Mouse (Mus musculus) neural tube, embryonic 12.5 days (tissue): ENCODE data around the gene Nos1. TPM values are rescaled to one million over a fixed set of nuclear protein-coding genes. Genes with fewer than 3 reads are reported as not detected.

Experiments used
- ATAC-seq: fragments of 200-750 bp; cut with Nextera tagmentation; 2 replicates; pipeline ENCODE4 v1.8.0; 2017; ENCODE audit warnings: low read depth, mild to moderate bottlenecking, moderate TSS enrichment, moderate library complexity; ENCODE audit not compliant: low FRiP score
- H3K27ac ChIP-seq: fragments of 300-500 bp; sonication (generic); 2 replicates; pipeline ENCODE4 v1.5.1; 2016
- H3K27me3 ChIP-seq: fragments of 300-500 bp; sonication (generic); replicated peaks from 2 replicates; pipeline ENCODE4 v1.6.1; 2016; ENCODE audit warnings: mild to moderate bottlenecking
- H3K36me3 ChIP-seq: fragments of 300-500 bp; sonication (generic); 2 replicates; pipeline ENCODE4 v1.6.1; 2016; ENCODE audit warnings: mild to moderate bottlenecking
- H3K4me1 ChIP-seq: fragments of 300-500 bp; sonication (generic); 2 replicates; pipeline ENCODE4 v1.6.1; 2016
- H3K4me2 ChIP-seq: fragments of 300-500 bp; sonication (generic); replicated peaks from 2 replicates; pipeline ENCODE4 v1.6.1; 2016; ENCODE audit warnings: mild to moderate bottlenecking
- H3K4me3 ChIP-seq: fragments of 300-500 bp; sonication (generic); 2 replicates; pipeline ENCODE4 v1.5.1; 2016
- H3K9ac ChIP-seq: fragments of 300-500 bp; sonication (generic); 2 replicates; pipeline ENCODE4 v1.6.1; 2016; ENCODE audit warnings: mild to moderate bottlenecking
- H3K9me3 ChIP-seq: fragments of 300-500 bp; sonication (generic); 2 replicates; pipeline ENCODE4 v1.6.1; 2016; ENCODE audit warnings: mild to moderate bottlenecking
- WGBS: fragments of 180-500 bp; shearing (Covaris S2); methylation state at CpG from one replicate; pipeline ENCODE4 v1.1.7; 2016; 5-methylcytosine and 5-hydroxymethylcytosine counted together
- polyA plus RNA-seq: library from polyadenylated mRNA; unstranded; fragments of >200 nt; fragmentation: Nextera tagmentation; extraction: Ambion mirVana; gene quantifications from 2 replicates; pipeline ENCODE4 v1.2.1, GENCODE M21; 2016

The Nos1 gene
- polyA plus RNA-seq, 1 experiment from 2014 or later = 1.1 TPM

- H3K27me3 ChIP-seq = no peaks in the 10 kb centered on the region
- H3K9me3 ChIP-seq = no peaks in the 10 kb centered on the region
- H3K27ac ChIP-seq = no peak overlapping the region
- no peaks in the 10 kb centered on the region for H3K36me3 ChIP-seq
- no peak overlapping the region for H3K4me3 ChIP-seq
- H3K4me2 ChIP-seq = no peak overlapping the region
- WGBS = 38% methylated on average over 7 of the region's 7 CpGs
- H3K9ac ChIP-seq = no peak overlapping the region
- H3K4me1 ChIP-seq = peaks cover 14% of the 10 kb centered on the region
- ATAC-seq = no peak
These were observed 122.7 kb downstream of the Nos1 start for GRCm38 (mm10) chr5:117903534-117903933.

- Histone ChIP-seq H3K4me1 (peaks cover 10% of the 10 kb centered on the region), H3K36me3 (no peaks in the 10 kb centered on the region), H3K4me2 (no peak overlapping the region), H3K4me3 (no peak overlapping the region), H3K9me3 (no peaks in the 10 kb centered on the region), H3K27ac (no peak overlapping the region), H3K27me3 (no peaks in the 10 kb centered on the region), H3K9ac (no peak overlapping the region)
- WGBS = 91% methylated on average over 4 of the region's 4 CpGs
- ATAC-seq = no peak
These were observed 124.9 kb downstream of the Nos1 start for GRCm38 (mm10) chr5:117905728-117906127.

GRCm38 (mm10) chr5:117909524-117909923 is 128.7 kb downstream of the Nos1 start:
- Histone ChIP-seq H3K36me3 (no peaks in the 10 kb centered on the region), H3K4me1 (no peaks in the 10 kb centered on the region), H3K27ac (no peak overlapping the region), H3K9me3 (no peaks in the 10 kb centered on the region), H3K4me2 (no peak overlapping the region), H3K9ac (no peak overlapping the region), H3K4me3 (no peak overlapping the region), H3K27me3 (no peaks in the 10 kb centered on the region)
- WGBS = 78% methylated on average over 4 of the region's 4 CpGs
- no peak for ATAC-seq

GRCm38 (mm10) chr5:117916349-117916748 is 135.5 kb downstream of the Nos1 start:
- H3K4me3 ChIP-seq = no peak overlapping the region
- no peaks in the 10 kb centered on the region for H3K27me3 ChIP-seq
- no peaks in the 10 kb centered on the region for H3K9me3 ChIP-seq
- ATAC-seq = no peak
- no peaks in the 10 kb centered on the region for H3K4me1 ChIP-seq
- no peaks in the 10 kb centered on the region for H3K36me3 ChIP-seq
- H3K9ac ChIP-seq = no peak overlapping the region
- no peak overlapping the region for H3K4me2 ChIP-seq
- H3K27ac ChIP-seq = no peak overlapping the region
- WGBS = 92% methylated on average over 5 of the region's 5 CpGs

GRCm38 (mm10) chr5:117916906-117917305 is 136.1 kb downstream of the Nos1 start:
- H3K4me2 ChIP-seq = no peak overlapping the region
- no peak overlapping the region for H3K27ac ChIP-seq
- no peak for ATAC-seq
- no peak overlapping the region for H3K4me3 ChIP-seq
- H3K36me3 ChIP-seq = no peaks in the 10 kb centered on the region
- no peaks in the 10 kb centered on the region for H3K9me3 ChIP-seq
- H3K27me3 ChIP-seq = no peaks in the 10 kb centered on the region
- H3K4me1 ChIP-seq = no peaks in the 10 kb centered on the region
- H3K9ac ChIP-seq = no peak overlapping the region
- WGBS = 64% methylated on average over 3 of the region's 3 CpGs

- Histone ChIP-seq H3K36me3 (no peaks in the 10 kb centered on the region), H3K27ac (no peak overlapping the region), H3K4me3 (no peak overlapping the region), H3K4me1 (no peaks in the 10 kb centered on the region), H3K4me2 (no peak overlapping the region), H3K27me3 (no peaks in the 10 kb centered on the region), H3K9me3 (no peaks in the 10 kb centered on the region), H3K9ac (no peak overlapping the region)
- no peak for ATAC-seq
- 91% methylated on average over 12 of the region's 12 CpGs for WGBS
These were observed 141.1 kb downstream of the Nos1 start for GRCm38 (mm10) chr5:117921786-117922528.

- Histone ChIP-seq H3K36me3 (no peaks in the 10 kb centered on the region), H3K27me3 (no peaks in the 10 kb centered on the region), H3K27ac (no peak overlapping the region), H3K9ac (no peak overlapping the region), H3K4me1 (no peaks in the 10 kb centered on the region), H3K4me2 (no peak overlapping the region), H3K4me3 (no peak overlapping the region), H3K9me3 (no peaks in the 10 kb centered on the region)
- ATAC-seq = no peak
- 48% methylated on average over 6 of the region's 6 CpGs for WGBS
These were observed 142.9 kb downstream of the Nos1 start for GRCm38 (mm10) chr5:117923688-117924087.

- Histone ChIP-seq H3K4me3 (no peak overlapping the region), H3K27ac (no peak overlapping the region), H3K9ac (no peak overlapping the region), H3K4me2 (no peak overlapping the region), H3K4me1 (no peaks in the 10 kb centered on the region), H3K36me3 (no peaks in the 10 kb centered on the region), H3K9me3 (no peaks in the 10 kb centered on the region), H3K27me3 (no peaks in the 10 kb centered on the region)
- WGBS = 93% methylated on average over 2 of the region's 2 CpGs
- no peak for ATAC-seq
These were observed 147.7 kb downstream of the Nos1 start for GRCm38 (mm10) chr5:117928553-117928952.

- Histone ChIP-seq H3K27ac (no peak overlapping the region), H3K9me3 (no peaks in the 10 kb centered on the region), H3K9ac (no peak overlapping the region), H3K4me2 (no peak overlapping the region), H3K4me1 (no peaks in the 10 kb centered on the region), H3K27me3 (no peaks in the 10 kb centered on the region), H3K36me3 (no peaks in the 10 kb centered on the region), H3K4me3 (no peak overlapping the region)
- WGBS = 72% methylated on average over 2 of the region's 2 CpGs
- ATAC-seq = no peak
These were observed 151.4 kb downstream of the Nos1 start for GRCm38 (mm10) chr5:117932222-117932621.

- no peak for ATAC-seq
These were observed 152.0 kb downstream of the Nos1 start for GRCm38 (mm10) chr5:117932862-117933261.

GRCm38 (mm10) chr5:117936346-117936745 is 155.5 kb downstream of the Nos1 start:
- Histone ChIP-seq H3K4me1 (0 out of 2 replicates have a peak, but pooled peaks cover 7% of the 10 kb centered on the region), H3K9me3 (no peaks in the 10 kb centered on the region)

More at GRCm38 (mm10) chr5:117932862-117933261, 152.0 kb downstream of the Nos1 start:
- Histone ChIP-seq H3K9ac (no peak overlapping the region), H3K9me3 (no peaks in the 10 kb centered on the region), H3K27ac (no peak overlapping the region), H3K4me1 (no peaks in the 10 kb centered on the region), H3K4me2 (no peak overlapping the region), H3K4me3 (no peak overlapping the region), H3K36me3 (no peaks in the 10 kb centered on the region), H3K27me3 (no peaks in the 10 kb centered on the region)
- 4% methylated on average over 6 of the region's 9 CpGs for WGBS

GRCm38 (mm10) chr5:117937186-117937585 is 156.4 kb downstream of the Nos1 start:
- no peak overlapping the region for H3K9ac ChIP-seq
- H3K36me3 ChIP-seq = no peaks in the 10 kb centered on the region
- no peaks in the 10 kb centered on the region for H3K27me3 ChIP-seq
- no peak overlapping the region for H3K27ac ChIP-seq
- H3K4me3 ChIP-seq = no peak overlapping the region
- H3K4me2 ChIP-seq = no peak overlapping the region
- H3K9me3 ChIP-seq = no peaks in the 10 kb centered on the region
- no peak for ATAC-seq
- WGBS = 89% methylated on average over 3 of the region's 3 CpGs
- 0 out of 2 replicates have a peak, but pooled peaks cover 7% of the 10 kb centered on the region for H3K4me1 ChIP-seq

More at GRCm38 (mm10) chr5:117936346-117936745, 155.5 kb downstream of the Nos1 start:
- no peak for ATAC-seq
- Histone ChIP-seq H3K4me2 (no peak overlapping the region), H3K36me3 (no peaks in the 10 kb centered on the region), H3K27ac (no peak overlapping the region), H3K4me3 (no peak overlapping the region), H3K27me3 (no peaks in the 10 kb centered on the region), H3K9ac (no peak overlapping the region)
- 67% methylated on average over 16 of the region's 16 CpGs for whole genome bisulfite sequencing

GRCm38 (mm10) chr5:117938182-117938581 is 157.3 kb downstream of the Nos1 start:
- WGBS = 14% methylated on average over 14 of the region's 14 CpGs
- ATAC-seq = no peak

More at GRCm38 (mm10) chr5:117938182-117938581, 157.3 kb downstream of the Nos1 start:
- no peaks in the 10 kb centered on the region for H3K9me3 ChIP-seq
- H3K4me3 ChIP-seq = no peak overlapping the region
- H3K27ac ChIP-seq = no peak overlapping the region
- H3K4me2 ChIP-seq = peak overlapping the region; percentile 45
- H3K9ac ChIP-seq = no peak overlapping the region
- 0 out of 2 replicates have a peak, but pooled peaks cover 7% of the 10 kb centered on the region for H3K4me1 ChIP-seq
- H3K27me3 ChIP-seq = no peaks in the 10 kb centered on the region
- no peaks in the 10 kb centered on the region for H3K36me3 ChIP-seq
